Mouse (Mus musculus): ENCODE data around the gene Dpp9.

DNA sequence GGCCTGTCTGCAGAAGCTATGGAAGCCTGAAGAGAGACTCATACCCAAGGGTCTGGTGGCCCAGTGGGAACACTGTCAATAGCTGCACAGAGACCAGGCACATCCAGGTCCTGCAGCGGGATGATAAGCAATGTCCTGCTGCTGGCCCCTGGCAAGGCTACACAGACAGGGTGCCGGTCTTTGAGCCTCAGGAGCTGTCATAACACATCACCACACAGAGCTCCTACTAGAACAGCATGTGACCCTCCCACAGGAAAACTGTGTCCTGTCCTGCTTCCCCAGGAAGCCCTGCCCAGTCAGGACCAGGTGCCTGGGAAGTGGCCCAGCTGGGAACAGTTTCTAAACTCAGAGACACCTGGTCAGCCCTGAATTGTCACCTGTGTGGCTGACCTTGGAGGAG, 7.6 kb downstream of the Dpp9 start:
- TF ChIP-seq CEBPB (IDR thresholded peaks at IDR 0.05; ENCODE audit: low read depth): no peak
- no peak for TF ChIP-seq CTCF (IDR thresholded peaks at IDR 0.05; ENCODE audit: control insufficient read depth, insufficient read depth, insufficient read length)
- no peak for TF ChIP-seq FOSL1 (IDR thresholded peaks at IDR 0.05; ENCODE audit: insufficient read depth, low read length, poor library complexity, severe bottlenecking)

Data from C2C12 (cell line).